Mouse (Mus musculus): ENCODE measurements around the gene Vkorc1l1. TPM values are rescaled to one million over a fixed set of nuclear protein-coding genes. Genes with fewer than 3 reads are reported as not detected.

Gene Vkorc1l1
- polyA plus RNA-seq, 1 experiment from 2014 or later = 17.3 TPM

GRCm38 (mm10) chr5:130021361-130021966, 79.7 kb downstream of the Vkorc1l1 start:
- no peak overlapping the region for H3K4me3 ChIP-seq (ENCODE audit: low read depth, low read length)
- no peak for ATAC-seq (ENCODE audit: low read depth)
- H3K9ac ChIP-seq (ENCODE audit: low read depth, low read length) = 0 out of 2 replicates have a peak overlapping the region, but pooled peaks have one; percentile 19
- H3K27me3 ChIP-seq (ENCODE audit: control insufficient read depth, insufficient read depth, low read depth, low read length) = no peaks in the 10 kb centered on the region
- no peaks in the 10 kb centered on the region for H3K9me3 ChIP-seq (replicated peaks; ENCODE audit: control insufficient read depth, low read length)
- WGBS (ENCODE audit: insufficient replicate concordance) = 56% methylated on average over 5 of the region's 5 CpGs
- H3K4me2 ChIP-seq (ENCODE audit: low read depth, low read length) = no peak overlapping the region; the same call in 1 of the 2 replicates
- 0 out of 2 replicates have a peak, but pooled peaks cover under 1% of the 10 kb centered on the region for H3K36me3 ChIP-seq (ENCODE audit: control insufficient read depth, insufficient read depth)
- no peak overlapping the region for H3K27ac ChIP-seq (ENCODE audit: low read length)
- peaks cover 25% of the 10 kb centered on the region for H3K4me1 ChIP-seq (ENCODE audit: control insufficient read depth, low read depth, low read length)

GRCm38 (mm10) chr5:130022366-130022765, 80.6 kb downstream of the Vkorc1l1 start:
- H3K36me3 ChIP-seq (ENCODE audit: control insufficient read depth, insufficient read depth) = no peaks in the 10 kb centered on the region
- peak overlapping the region; percentile 51 for H3K27ac ChIP-seq (ENCODE audit: low read length)
- no peaks in the 10 kb centered on the region for H3K9me3 ChIP-seq (replicated peaks; ENCODE audit: control insufficient read depth, low read length)
- 0 out of 2 replicates have a peak overlapping the region, but pooled peaks have one; percentile 5 for H3K9ac ChIP-seq (ENCODE audit: low read depth, low read length)
- no peak for ATAC-seq (ENCODE audit: low read depth)
- no peaks in the 10 kb centered on the region; the same call in 1 of the 2 replicates for H3K27me3 ChIP-seq (ENCODE audit: control insufficient read depth, insufficient read depth, low read depth, low read length)
- peak overlapping the region; percentile 87 for H3K4me2 ChIP-seq (ENCODE audit: low read depth, low read length)
- 75% methylated on average over 7 of the region's 7 CpGs for WGBS (ENCODE audit: insufficient replicate concordance)
- H3K4me3 ChIP-seq (ENCODE audit: low read depth, low read length) = peak overlapping the region; percentile 75
- peaks cover 25% of the 10 kb centered on the region for H3K4me1 ChIP-seq (ENCODE audit: control insufficient read depth, low read depth, low read length)

GRCm38 (mm10) chr5:130023067-130023766, 81.4 kb downstream of the Vkorc1l1 start:
- WGBS (ENCODE audit: insufficient replicate concordance) = 31% methylated on average over 12 of the region's 12 CpGs
- no peaks in the 10 kb centered on the region; the same call in 1 of the 2 replicates for H3K27me3 ChIP-seq (ENCODE audit: control insufficient read depth, insufficient read depth, low read depth, low read length)
- peak overlapping the region; percentile 92 for H3K27ac ChIP-seq (ENCODE audit: low read length)
- peak overlapping the region; percentile 75 for H3K4me3 ChIP-seq (ENCODE audit: low read depth, low read length)
- H3K4me2 ChIP-seq (ENCODE audit: low read depth, low read length) = peak overlapping the region; percentile 87
- H3K4me1 ChIP-seq (ENCODE audit: control insufficient read depth, low read depth, low read length) = peaks cover 25% of the 10 kb centered on the region
- no peak for ATAC-seq (ENCODE audit: low read depth)
- H3K36me3 ChIP-seq (ENCODE audit: control insufficient read depth, insufficient read depth) = no peaks in the 10 kb centered on the region
- no peaks in the 10 kb centered on the region for H3K9me3 ChIP-seq (replicated peaks; ENCODE audit: control insufficient read depth, low read length)
- H3K9ac ChIP-seq (ENCODE audit: low read depth, low read length) = peak overlapping the region; percentile 76

GRCm38 (mm10) chr5:130023767-130024539, 82.2 kb downstream of the Vkorc1l1 start:
- WGBS (ENCODE audit: insufficient replicate concordance) = under 1% methylated on average over 32 of the region's 32 CpGs
- peak; percentile 92 for ATAC-seq (ENCODE audit: low read depth)

GRCm38 (mm10) chr5:130027134-130027533, 85.4 kb downstream of the Vkorc1l1 start:
- H3K27me3 ChIP-seq (ENCODE audit: control insufficient read depth, insufficient read depth, low read depth, low read length) = no peaks in the 10 kb centered on the region; the same call in 1 of the 2 replicates
- 58% methylated on average over 5 of the region's 5 CpGs for WGBS (ENCODE audit: insufficient replicate concordance)
- H3K4me3 ChIP-seq (ENCODE audit: low read depth, low read length) = no peak overlapping the region
- H3K4me2 ChIP-seq (ENCODE audit: low read depth, low read length) = no peak overlapping the region
- H3K9me3 ChIP-seq (replicated peaks; ENCODE audit: control insufficient read depth, low read length) = no peaks in the 10 kb centered on the region
- no peak for ATAC-seq (ENCODE audit: low read depth)
- H3K4me1 ChIP-seq (ENCODE audit: control insufficient read depth, low read depth, low read length) = peaks cover 24% of the 10 kb centered on the region
- no peaks in the 10 kb centered on the region for H3K36me3 ChIP-seq (ENCODE audit: control insufficient read depth, insufficient read depth)
- H3K27ac ChIP-seq (ENCODE audit: low read length) = no peak overlapping the region
- H3K9ac ChIP-seq (ENCODE audit: low read depth, low read length) = no peak overlapping the region

More at GRCm38 (mm10) chr5:130023767-130024539, 82.2 kb downstream of the Vkorc1l1 start:
- Histone ChIP-seq H3K4me2 (ENCODE audit: low read depth, low read length) (peak overlapping the region; percentile 87), H3K27ac (ENCODE audit: low read length) (peak overlapping the region; percentile 92), H3K4me3 (ENCODE audit: low read depth, low read length) (peak overlapping the region; percentile 75), H3K9me3 (replicated peaks; ENCODE audit: control insufficient read depth, low read length) (no peaks in the 10 kb centered on the region), H3K36me3 (ENCODE audit: control insufficient read depth, insufficient read depth) (no peaks in the 10 kb centered on the region), H3K4me1 (ENCODE audit: control insufficient read depth, low read depth, low read length) (peaks cover 25% of the 10 kb centered on the region), H3K9ac (ENCODE audit: low read depth, low read length) (peak overlapping the region; percentile 76), H3K27me3 (ENCODE audit: control insufficient read depth, insufficient read depth, low read depth, low read length) (no peaks in the 10 kb centered on the region; the same call in 1 of the 2 replicates)

- no peak overlapping the region for H3K27ac ChIP-seq (ENCODE audit: low read length)
- 77% methylated on average over 7 of the region's 7 CpGs for WGBS (ENCODE audit: insufficient replicate concordance)
Measured at GRCm38 (mm10) chr5:130027696-130028095, 85.9 kb downstream of the Vkorc1l1 start.

GRCm38 (mm10) chr5:130029142-130029897, 87.5 kb downstream of the Vkorc1l1 start, which contains the start of the genes Asl and Crcp:
Asl (minus strand) TSS chr5:130029247.
Crcp (plus strand) TSS chr5:130029290.
- Histone ChIP-seq H3K4me2 (ENCODE audit: low read depth, low read length) (peak within 1 kb of the TSS; percentile 70), H3K27me3 (ENCODE audit: control insufficient read depth, insufficient read depth, low read depth, low read length) (no peaks in the 10 kb centered on the region; the same call in 1 of the 2 replicates), H3K4me3 (ENCODE audit: low read depth, low read length) (peak within 1 kb of the TSS; percentile 89), H3K27ac (ENCODE audit: low read length) (peak within 1 kb of the TSS; percentile 92), H3K9ac (ENCODE audit: low read depth, low read length) (peak within 1 kb of the TSS; percentile 86), H3K36me3 (ENCODE audit: control insufficient read depth, insufficient read depth) (no peaks in the 10 kb centered on the region), H3K9me3 (replicated peaks; ENCODE audit: control insufficient read depth, low read length) (no peaks in the 10 kb centered on the region), H3K4me1 (ENCODE audit: control insufficient read depth, low read depth, low read length) (peaks cover 27% of the 10 kb centered on the region)
- 1% methylated on average over 51 of the region's 51 CpGs for WGBS (ENCODE audit: insufficient replicate concordance)
- peak; percentile 79 for ATAC-seq (ENCODE audit: low read depth)

More at GRCm38 (mm10) chr5:130027696-130028095, 85.9 kb downstream of the Vkorc1l1 start:
- no peaks in the 10 kb centered on the region; the same call in 1 of the 2 replicates for H3K27me3 ChIP-seq (ENCODE audit: control insufficient read depth, insufficient read depth, low read depth, low read length)
- H3K36me3 ChIP-seq (ENCODE audit: control insufficient read depth, insufficient read depth) = no peaks in the 10 kb centered on the region
- no peak overlapping the region for H3K4me2 ChIP-seq (ENCODE audit: low read depth, low read length)
- no peak for ATAC-seq (ENCODE audit: low read depth)
- peaks cover 27% of the 10 kb centered on the region for H3K4me1 ChIP-seq (ENCODE audit: control insufficient read depth, low read depth, low read length)
- H3K4me3 ChIP-seq (ENCODE audit: low read depth, low read length) = no peak overlapping the region
- no peaks in the 10 kb centered on the region for H3K9me3 ChIP-seq (replicated peaks; ENCODE audit: control insufficient read depth, low read length)
- H3K9ac ChIP-seq (ENCODE audit: low read depth, low read length) = no peak overlapping the region
